Mouse (Mus musculus) erythroblast, adult 5-6 weeks (primary cell): ENCODE measurements around the gene Slc24a4. TPM values are rescaled to one million over a fixed set of nuclear protein-coding genes. Genes with fewer than 3 reads are reported as not detected.

Experiments used
- ATAC-seq: replicated peaks from 2 replicates; pipeline ENCODE4 v1.8.0; 2016; ENCODE audit warnings: moderate number of reproducible peaks, mild to moderate bottlenecking, moderate TSS enrichment, inconsistent platforms; ENCODE audit not compliant: poor library complexity, low FRiP score, severe bottlenecking
- total RNA-seq, 2 experiments: library from RNA; stranded (forward) in 1 of 2; stranded (reverse) in 1 of 2; fragments of 150-400 nt in 1 of 2; fragments of 200-764, 138-1000 nt in 1 of 2; gene quantifications; 2 replicates each; pipeline versions ENCODE4 v1.2.3 to v1.2.4; 2015 to 2017; ENCODE audit warnings: low replicate concordance in 2 of 2

The Slc24a4 gene
- total RNA-seq, 2 experiments from 2014 or later: not detected

GRCm38 (mm10) chr12:102282126-102282525 is 153.6 kb downstream of the Slc24a4 start:
- no peak for ATAC-seq

GRCm38 (mm10) chr12:102282763-102283482 is 154.4 kb downstream of the Slc24a4 start, which contains the start of gene Rin3:
Rin3 (plus strand) TSS chr12:102283048.
- no peak for ATAC-seq

GRCm38 (mm10) chr12:102283483-102284266 is 155.1 kb downstream of the Slc24a4 start:
- no peak for ATAC-seq

DNA sequence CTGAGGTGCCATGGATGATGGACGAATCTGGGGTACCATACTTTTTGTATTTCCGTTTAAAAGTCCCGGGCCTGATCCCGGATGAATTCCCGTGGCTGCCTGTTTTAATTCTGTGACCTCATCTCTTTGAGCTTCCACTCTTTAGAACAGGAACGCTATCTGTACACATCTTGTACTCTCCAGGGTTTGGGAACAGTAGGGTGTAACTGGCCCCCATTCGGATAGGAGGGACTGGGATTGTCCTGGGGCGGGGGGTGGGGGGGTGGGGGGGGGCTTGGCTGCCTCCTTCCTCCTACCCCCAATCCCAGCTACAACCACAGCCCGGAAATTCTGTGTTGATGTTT is 155.7 kb downstream of the Slc24a4 start:
- ATAC-seq: no peak

GRCm38 (mm10) chr12:102284618-102285159 is 156.2 kb downstream of the Slc24a4 start:
- ATAC-seq: no peak

DNA sequence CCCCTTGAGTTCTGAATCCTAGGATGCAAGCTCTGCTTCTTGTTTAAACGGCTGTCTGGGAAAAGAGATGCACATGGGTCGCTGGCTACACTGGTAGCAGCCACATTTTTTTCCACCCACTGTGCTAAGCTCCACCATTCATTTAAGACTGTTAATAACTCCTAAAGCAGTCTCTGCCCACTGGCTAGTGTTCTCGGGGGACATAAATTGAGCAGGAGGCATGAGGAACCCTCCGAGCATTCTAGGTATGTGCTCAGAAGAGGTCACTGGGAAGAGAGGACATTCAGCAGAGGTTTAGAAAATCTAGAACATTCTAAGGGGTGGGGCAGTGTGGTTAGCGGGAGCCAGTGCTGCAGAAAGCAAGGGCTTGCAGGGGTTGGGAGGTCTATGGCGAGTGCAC is 156.8 kb downstream of the Slc24a4 start:
- ATAC-seq: no peak

DNA sequence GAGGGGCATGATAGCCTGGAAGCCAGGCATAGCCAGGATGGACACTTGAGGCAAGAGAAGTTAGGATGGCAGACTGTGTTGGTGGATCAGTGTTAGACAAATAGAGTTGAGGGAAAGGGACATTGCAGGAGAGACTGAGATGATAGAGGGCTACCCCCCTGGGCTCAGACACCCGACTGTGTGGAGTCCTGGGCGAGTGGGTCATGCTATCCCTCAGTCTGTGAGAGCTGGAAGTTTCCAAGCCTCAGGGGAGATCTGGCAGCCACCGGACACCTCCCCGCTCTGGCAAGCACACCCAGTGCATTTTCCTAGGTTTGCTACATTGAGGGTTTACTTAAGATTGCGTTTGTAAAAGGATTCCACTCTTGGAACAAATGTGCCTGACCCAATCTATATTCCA is 157.2 kb downstream of the Slc24a4 start:
- ATAC-seq: no peak

DNA sequence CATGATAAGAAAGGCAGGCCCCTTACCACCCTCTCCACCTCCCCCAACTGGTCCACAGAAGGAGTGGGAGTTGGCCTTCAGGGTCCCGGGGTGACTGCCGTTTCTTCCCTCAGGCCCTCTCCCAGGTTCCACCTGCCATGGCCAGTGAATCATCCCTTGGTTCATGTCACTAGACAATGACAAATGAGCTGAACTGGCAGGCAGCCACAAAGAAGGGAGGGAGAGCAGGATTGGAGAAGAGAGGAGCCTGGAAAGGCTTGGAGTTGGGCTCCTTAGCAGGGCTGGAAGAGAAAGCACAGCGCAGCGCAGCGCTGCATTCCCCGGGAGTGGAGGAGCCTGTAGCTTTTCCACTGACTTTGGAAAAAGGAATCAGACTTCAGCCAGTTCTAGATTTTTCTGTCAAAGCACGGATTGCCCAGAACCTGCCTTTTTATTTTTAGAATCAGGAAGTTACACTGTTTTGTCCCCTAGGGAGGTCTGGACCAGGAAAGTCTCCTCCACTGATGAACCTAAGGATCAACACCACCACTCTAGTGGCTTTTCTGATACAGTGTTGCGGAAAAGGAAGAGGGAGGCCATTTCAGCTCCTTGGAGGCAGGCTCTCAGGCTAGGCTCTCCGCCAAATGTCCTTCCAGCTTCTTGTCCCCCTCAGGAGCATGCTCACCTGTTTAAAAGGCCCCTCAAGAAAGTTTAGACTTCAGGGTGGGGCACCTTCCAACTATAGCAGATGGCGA is 158.3 kb downstream of the Slc24a4 start:
- no peak for ATAC-seq

GRCm38 (mm10) chr12:102287904-102288602 is 159.5 kb downstream of the Slc24a4 start:
- ATAC-seq: no peak

DNA sequence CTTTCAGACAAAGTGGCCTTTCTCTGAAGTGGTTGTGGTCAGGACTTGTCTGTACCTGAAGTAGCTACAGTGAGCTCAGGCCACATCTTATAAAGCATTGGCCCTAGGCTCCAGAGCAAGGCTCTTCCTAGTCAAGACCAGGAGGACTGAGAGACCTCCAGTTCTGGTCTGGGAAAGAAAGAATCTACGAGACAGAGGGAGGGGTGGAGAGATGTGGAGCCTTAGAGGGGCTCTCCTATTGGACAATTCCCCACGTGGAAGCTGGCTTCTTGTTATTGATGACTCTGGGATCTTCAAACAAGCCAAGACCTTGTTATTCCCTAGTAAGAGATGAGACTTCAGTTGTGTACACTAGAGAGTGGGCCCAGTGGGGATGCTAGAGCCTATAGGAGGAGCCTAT is 160.3 kb downstream of the Slc24a4 start:
- ATAC-seq: no peak

DNA sequence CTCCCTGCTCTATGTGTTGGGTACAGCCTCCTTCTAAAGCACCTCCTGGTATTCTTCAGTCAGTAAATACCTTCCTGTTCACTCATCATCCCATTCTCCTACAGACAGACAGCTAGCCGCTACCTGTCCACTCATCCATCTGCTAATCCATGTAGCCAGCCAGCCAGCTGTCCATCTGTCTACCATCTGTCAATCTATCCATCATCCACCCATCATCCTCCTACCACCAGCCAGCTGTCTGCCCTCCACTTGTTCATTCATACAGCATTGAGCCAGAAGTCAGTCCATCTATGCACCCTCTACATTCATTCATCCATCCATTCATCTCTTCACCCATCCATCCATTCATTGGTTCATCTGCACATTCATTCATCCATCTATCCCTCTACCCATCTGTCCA is 161.0 kb downstream of the Slc24a4 start:
- no peak for ATAC-seq

DNA sequence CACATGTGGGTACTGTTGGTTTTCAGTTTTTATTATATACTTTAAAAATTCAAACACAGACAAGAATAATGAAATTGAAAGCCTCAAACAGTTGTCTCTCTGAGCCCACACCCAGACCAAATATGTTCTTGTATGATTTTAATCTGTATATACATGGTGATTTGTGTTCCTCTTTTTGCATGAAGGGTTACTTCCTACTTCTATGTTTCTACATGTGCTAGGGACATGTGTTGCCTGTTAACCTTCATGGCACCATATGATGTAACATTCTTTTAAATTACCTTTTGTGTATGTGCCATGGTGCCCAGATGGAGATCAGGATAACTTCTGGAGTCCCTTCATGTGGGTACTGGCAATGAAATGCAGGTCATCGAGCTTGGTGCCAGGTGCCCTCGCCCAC is 162.1 kb downstream of the Slc24a4 start:
- no peak for ATAC-seq

- ATAC-seq: no peak
These were observed 163.2 kb downstream of the Slc24a4 start for GRCm38 (mm10) chr12:102291686-102292085.

DNA sequence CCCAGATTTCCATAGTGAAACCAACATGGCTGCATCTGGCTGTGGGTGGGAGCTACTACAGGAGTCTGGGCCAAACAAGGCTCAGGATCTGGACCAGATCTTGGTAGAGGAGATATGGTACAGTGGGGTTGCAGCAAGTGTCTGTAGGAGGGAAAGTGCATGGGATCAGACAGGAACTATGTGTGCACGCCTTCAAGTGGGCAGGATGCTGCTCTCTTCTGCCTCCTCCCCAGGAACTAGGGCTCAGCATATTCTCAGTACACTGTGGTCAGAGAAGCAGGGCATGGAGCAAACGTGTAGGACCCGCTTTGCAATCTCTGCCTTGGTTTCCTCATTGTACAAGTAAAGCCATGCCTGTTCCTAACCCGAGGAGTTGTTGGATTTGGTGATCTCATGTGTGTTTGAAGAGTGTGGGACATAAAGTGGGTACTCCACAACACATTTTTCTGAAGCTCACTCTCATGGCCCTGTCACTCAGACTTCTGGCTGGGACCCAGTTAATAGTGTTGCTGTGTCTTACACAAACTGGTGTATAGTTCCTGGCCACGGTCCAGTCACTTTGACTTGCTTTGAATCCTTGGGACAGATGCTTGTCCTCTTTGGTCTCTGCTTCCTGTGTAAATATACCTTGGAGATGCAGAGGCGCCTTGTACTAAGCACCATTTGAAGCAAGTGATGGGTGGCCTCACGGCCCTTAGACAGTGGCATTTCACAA is 164.1 kb downstream of the Slc24a4 start:
- ATAC-seq: no peak

- no peak for ATAC-seq
These were observed 166.1 kb downstream of the Slc24a4 start for GRCm38 (mm10) chr12:102294634-102295033.

GRCm38 (mm10) chr12:102295230-102295629 is 166.7 kb downstream of the Slc24a4 start:
- no peak for ATAC-seq

DNA sequence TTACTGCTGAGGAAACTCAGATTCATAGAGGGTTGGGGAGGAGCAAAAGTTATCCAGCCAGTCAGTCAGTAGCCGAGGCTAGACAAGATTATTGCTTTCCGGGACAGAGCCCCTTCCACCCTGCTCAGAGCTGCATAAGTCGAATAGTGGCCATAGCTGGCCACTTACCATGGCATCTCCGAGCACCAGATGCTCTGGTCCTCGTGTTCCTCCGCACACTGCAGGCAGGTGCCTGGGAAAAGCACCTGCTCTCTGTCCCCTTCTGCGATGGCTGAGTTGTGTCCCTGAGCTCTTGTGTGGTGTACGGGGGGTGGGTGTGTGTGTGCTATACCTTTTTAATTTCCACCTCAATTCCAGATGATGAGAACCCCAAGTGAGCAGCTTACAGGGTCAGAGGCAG is 167.1 kb downstream of the Slc24a4 start:
- no peak for ATAC-seq

- ATAC-seq: no peak
These were observed 167.8 kb downstream of the Slc24a4 start for GRCm38 (mm10) chr12:102296361-102296760.

DNA sequence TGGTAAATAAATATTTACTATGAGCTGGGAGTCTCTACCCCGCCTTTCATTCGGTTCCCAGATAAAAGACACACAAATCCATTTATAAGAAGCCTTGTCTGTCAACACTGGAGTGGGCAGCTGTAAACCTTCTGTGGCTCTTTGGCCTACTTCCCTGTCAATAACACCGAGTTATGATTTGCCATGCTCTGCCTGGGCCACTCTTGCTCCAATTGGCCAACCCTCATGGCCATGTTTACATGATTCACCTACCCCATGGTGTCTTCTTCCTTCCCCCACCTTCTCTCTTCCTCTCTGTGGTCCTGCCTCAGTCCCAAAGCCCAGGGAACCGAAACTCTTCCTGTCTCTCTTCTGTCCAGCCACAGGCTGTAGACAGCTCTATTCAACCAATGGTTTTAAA is 168.4 kb downstream of the Slc24a4 start:
- no peak for ATAC-seq
